Mouse (Mus musculus) thymus, postnatal 0 days (tissue): Measurements from ENCODE around the gene Sypl. TPM values are rescaled to one million over a fixed set of nuclear protein-coding genes. Genes with fewer than 3 reads are reported as not detected.

Experiments
- DNase-seq: peaks from one replicate; pipeline ENCODE4 v3.0.0-alpha.2; 2015; ENCODE audit warnings: low spot score
- polyA plus RNA-seq: library from polyadenylated mRNA; unstranded; fragments of >200 nt; fragmentation: Nextera tagmentation; extraction: Ambion mirVana; gene quantifications from 2 replicates; pipeline ENCODE4 v1.2.1, GENCODE M21; 2015

The Sypl gene
- polyA plus RNA-seq, 1 experiment from 2014 or later: 111 TPM

DNA sequence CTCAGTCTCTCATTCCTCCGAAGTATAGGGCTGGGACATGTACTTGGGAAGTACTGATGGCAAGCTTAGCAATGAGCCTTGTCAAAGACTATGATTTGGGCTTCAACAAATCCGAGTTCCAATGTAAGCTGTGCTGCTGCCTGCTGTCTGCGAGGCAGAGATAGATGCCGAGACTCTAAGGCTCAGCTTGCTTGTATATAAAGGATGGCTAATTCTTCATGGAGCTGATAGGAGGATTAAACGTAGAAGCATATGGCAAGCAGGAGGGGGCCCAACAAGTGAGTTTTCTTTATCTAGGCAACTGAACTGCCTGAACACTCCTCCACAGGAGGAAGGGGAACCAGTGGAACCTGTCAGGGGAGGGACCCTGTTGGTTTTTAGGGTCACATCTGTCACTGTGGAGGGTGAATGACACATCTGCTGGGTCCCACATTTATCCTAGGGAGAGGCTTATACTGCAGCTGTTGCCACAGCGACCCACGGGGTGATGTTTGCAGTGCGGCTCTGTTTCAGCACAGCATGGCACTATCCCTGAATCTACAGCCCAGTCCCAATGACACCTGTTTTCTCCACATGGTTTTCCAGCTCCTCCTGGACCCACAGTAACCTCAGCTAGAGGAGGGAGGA is 49.8 kb downstream of the Sypl start:
- no peak for DNase-seq

- no peak for DNase-seq
Measured at GRCm38 (mm10) chr12:33005858-33006257, 52.2 kb downstream of the Sypl start.

DNA sequence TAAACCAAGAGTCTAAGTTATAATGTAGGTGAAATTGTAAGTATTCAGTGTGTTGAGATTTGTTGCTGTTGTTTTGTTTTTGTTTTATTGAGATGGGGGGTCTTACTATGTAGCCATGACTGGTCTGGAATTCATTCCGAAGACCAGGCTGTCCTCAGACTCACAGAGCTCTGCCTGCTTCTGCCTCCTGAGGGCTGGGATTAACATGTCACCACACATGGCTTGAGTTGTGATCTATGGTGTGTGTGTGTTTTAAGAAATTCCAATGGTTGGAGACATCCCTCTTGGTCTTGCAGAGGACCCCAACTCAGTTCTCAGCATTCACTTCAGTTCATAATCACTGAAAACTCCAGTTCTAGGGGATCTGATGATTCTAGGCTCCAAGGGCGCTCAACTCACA is 53.5 kb downstream of the Sypl start:
- no peak for DNase-seq

DNA sequence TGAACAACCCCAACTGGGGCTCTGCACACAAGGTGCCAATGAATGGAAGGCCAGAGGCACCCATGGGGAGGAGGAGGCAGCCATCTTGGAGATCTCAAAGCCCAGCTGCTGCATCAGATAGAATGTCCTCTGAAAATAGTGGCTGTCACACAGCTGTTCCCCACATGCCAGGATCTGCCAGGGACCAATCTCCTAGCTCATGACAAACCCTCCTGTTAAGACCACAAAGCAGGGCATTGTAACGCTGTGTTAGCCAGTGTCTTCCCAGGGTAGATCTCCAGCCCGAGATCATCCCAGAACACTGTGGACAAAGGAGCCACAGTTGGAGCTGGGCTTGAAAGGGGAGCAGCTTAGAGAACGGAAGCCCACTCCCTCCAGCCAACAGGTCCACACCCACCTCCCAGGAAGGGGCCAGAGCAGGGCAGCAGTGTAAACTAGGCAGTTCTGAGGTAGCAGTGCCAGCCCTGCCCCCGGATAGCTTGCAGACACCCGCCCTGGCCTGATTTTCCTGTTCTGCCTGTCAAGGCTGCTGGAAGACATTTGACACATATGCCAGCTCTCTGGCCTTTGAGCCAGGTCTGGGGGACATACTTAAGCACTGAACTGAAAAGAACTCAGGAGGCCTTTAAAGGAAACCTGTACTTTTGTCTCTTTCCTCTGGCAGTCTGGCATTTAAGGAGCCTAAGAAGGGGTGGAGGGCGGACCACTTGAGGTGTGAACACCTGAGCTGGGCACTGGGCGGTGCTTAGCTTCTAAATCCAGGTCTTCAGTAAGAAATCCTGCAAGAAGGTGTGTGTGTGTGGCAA is 54.8 kb downstream of the Sypl start:
- DNase-seq: no peak

- no peak for DNase-seq
Measured at GRCm38 (mm10) chr12:33009206-33009966, 55.7 kb downstream of the Sypl start.

DNA sequence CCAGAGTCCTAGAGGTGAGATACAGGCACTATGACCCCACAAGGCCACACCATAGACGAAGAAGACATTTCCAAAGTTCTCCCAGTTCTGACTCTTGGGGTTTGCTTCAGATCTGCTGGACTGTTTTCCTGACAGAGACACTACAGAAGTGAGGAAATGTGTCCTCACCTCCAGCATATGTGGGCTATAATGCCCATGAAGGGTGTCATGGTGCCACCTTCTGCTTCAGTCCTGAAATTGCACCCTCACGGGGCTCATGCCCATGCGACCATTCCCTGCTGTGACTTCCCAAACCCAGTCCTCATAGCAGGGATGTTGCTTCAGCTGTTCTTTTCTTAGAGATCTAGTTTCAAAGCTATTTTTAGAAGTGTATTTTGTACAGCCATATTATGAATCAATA is 56.3 kb downstream of the Sypl start:
- DNase-seq: peak; percentile 57

DNA sequence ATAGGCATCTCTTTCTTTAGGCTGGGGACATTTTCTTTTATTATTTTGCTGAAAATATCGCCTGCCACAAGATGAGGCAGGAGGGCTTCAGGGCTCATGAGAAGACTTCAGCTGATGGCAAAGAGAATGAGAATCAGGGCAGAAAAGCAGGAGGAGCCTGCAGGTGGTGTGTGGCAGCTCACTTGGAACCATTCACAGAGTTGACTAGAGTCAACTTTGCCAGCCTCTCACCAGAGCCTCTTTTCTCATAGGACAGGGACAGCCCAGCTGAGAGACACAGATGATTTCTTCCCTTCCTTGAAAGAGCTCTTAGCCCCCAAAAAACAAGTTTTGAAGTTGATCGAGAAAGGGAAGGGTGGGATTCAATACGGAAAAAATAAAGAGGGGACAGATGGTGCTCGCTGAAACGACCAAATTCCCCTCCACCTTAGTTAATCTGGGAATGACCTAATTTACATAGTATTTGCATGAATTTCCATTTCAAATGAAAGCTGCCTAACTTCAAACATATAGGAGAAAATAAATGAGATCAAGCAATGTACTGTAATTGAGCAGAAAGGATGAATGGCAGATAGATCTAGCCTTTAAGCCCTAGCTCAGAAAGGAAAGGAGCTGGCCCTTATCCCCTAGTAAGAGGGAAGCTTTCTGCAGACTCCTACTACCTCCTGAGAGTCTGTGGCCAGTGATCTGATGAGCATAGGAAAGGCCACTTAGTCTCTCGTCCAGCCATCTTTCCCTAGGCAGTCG is 60.5 kb downstream of the Sypl start:
- no peak for DNase-seq

DNA sequence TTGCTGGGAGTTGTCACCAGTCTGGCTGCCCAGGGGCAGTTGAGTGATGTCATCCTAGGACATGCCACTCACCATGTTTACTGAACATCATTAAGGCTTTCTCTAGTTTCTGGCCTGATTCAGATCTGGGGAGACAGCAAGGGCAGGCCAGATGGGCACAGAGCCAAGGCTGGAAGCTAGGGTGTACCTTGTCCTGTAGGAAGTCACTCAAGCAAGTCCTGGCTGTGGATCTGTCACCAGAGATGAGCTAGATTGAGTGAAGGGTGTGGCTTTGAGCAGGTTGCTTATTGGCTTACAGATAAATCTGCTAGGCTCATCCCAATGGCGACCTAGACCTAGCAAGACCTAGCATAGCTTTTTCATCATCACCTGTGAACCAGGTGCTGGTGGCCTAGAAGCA is 61.4 kb downstream of the Sypl start:
- no peak for DNase-seq

- DNase-seq: no peak
Measured at GRCm38 (mm10) chr12:33016824-33017705, 63.4 kb downstream of the Sypl start.

DNA sequence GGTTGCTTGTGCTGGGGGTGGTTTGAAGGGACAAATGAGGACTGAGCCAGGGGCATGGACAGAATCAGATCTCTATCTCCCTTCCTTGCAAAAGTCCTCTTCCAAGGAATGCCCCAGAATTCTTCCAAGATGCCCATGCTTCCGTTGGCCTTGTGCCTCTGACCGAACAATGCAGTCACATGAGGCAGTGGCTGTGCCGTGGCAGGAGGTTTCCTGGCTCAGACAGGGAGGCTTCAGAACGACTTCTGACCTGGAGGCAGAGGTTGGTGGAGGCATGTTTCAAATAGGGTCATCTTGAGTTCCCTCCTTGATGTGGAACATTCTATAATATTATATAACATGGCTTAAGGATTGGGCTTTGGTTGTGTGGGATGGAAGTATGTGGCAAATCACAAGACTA is 64.9 kb downstream of the Sypl start:
- DNase-seq: no peak

DNA sequence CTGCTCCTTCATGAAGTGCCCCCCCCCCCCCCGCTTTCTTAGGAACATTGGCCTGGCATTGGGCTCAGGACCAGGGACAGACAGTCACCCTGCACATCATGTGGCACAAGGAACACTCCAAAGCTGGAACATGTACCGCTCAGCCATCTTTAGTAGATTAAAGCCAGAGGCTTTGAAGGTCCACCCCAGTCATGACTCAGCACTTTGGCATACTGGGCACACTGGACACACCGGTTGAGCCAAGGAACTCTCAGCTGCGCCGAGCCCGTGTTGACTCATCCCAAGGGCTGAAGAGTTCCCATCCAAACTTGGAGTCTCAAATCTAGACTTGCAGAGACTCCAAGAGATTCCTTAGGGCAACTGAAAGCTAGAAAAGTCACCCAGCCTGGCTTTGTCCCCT is 66.3 kb downstream of the Sypl start:
- DNase-seq: no peak

DNA sequence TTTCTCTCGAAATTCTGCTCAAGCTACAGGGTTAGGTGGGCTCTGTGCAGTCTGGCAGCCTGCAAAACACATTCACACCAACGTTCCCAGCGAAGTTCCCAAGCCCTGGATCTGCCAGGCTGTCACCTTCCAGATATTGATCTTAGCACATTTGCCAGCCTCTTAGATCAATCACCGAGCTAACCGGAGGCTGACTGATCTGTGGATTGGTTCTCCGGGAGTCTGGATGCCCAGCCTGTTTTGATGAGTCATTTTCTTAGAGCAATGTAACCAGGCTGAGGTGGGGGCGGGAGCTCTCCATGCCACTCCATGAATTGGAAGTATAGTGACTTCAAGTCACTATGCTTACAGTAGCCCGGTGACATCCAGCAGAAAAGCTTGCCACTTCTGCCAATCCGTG is 67.4 kb downstream of the Sypl start:
- no peak for DNase-seq

GRCm38 (mm10) chr12:33021751-33022150 is 68.1 kb downstream of the Sypl start:
- no peak for DNase-seq

DNA sequence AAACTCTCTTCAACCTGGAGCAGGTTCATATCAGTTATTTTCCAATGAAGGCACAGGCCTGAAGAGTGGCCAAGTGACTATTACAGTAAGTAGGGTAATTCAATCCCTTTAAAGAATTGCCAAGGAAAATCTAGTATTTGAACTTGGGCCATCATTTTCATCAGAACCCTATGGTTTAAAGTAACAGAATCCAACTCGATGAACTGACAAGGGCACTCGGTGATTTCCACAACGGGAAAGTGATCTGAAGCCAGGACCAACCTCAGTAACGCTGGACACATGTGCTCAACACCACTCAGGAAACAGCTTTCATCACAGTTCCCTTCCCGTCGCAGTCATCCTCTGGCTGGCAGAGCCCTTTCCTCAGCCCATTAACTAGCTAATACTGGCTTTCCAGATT is 70.8 kb downstream of the Sypl start:
- DNase-seq: no peak

DNA sequence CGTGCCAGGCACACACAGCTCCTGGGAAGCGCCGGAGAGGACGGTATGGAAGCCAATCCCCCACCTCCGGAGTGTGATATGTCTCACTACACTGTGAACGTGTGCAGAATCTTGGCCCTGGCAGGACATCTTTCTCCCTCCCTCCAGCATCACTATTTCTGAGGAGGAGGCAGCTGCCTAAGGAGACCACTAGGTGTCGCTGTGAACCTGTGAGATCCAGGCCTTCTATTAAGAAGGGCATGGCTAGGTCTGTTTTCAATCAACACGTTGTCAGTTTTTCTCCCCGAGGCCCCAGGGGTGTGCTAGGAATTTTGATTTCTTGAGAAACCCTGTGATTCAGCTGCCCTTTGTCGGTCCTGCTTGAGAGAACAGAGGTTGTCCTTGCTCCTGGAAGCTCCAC is 73.4 kb downstream of the Sypl start:
- DNase-seq: peak; percentile 72

DNA sequence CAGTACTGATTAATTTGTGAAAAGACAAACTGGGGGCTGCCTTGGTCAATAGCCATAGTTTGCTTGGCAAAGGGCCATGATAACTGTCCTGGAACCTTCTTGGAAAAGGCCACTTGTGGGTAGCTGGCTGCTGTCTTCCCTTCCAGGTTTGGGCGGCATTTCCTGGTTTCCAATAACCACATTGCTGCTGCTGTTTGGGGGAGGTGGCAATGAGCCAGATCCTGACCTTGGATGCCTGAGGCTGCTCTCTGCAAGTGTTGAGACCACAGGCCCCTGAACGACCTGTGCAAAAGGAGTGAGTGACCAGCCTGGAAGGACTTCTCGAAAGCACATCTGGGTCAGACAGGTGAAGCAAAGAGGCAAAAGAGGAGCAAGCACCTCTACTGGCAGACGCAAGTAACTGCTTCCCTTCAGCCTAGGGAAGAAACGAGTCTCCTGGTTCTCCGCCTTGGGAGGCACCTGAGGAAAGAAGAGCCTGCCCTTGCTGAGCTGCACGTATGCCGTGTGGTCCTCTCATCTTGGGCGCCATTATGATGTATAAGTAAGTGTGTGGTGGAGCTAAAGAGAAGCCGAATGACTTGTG is 74.5 kb downstream of the Sypl start:
- DNase-seq: no peak

GRCm38 (mm10) chr12:33028708-33029107 is 75.0 kb downstream of the Sypl start:
- DNase-seq: no peak
